Mouse (Mus musculus) thymus, adult 2 months (tissue): Measurements from ENCODE around the gene Gm11172.

ENCODE experiments used
- CTCF ChIP-seq: fragments of 200-500 bp; IDR thresholded peaks from 2 replicates; pipeline ENCODE4 v1.5.1; 2012; ENCODE audit warnings: mild to moderate bottlenecking, control low read depth, low read length, moderate library complexity, borderline replicate concordance; ENCODE audit not compliant: control insufficient read depth, poor library complexity, insufficient read depth; ENCODE audit errors: extremely low read depth
- POLR2A ChIP-seq: fragments of 200-500 bp; IDR thresholded peaks from 2 replicates; pipeline ENCODE4 v1.6.1; 2012; ENCODE audit warnings: mild to moderate bottlenecking, low read length, control low read depth, moderate library complexity; ENCODE audit not compliant: control insufficient read depth, poor library complexity, insufficient read depth; ENCODE audit errors: extremely low read depth

- no peak for TF ChIP-seq CTCF
- 0 out of 2 replicates have a peak, but pooled peaks have one; percentile 25 for TF ChIP-seq POLR2A
Observed at GRCm38 (mm10) chr16:10837903-10838302, 25.2 kb downstream of the Gm11172 start.
